Mouse (Mus musculus) heart, embryonic 16.5 days (tissue): Measurements from ENCODE around the gene Tbc1d22b. TPM values are rescaled to one million over a fixed set of nuclear protein-coding genes. Genes with fewer than 3 reads are reported as not detected.

Experiments
- ATAC-seq: fragments of 200-750 bp; cut with Nextera tagmentation; replicated peaks from 2 replicates; pipeline ENCODE4 v1.8.0; 2017; ENCODE audit warnings: moderate number of reproducible peaks; ENCODE audit not compliant: insufficient read depth, low FRiP score; ENCODE audit errors: extremely low read depth
- H3K27ac ChIP-seq: fragments of 300-500 bp; sonication (generic); 2 replicates; pipeline ENCODE4 v1.5.1; 2014; ENCODE audit warnings: mild to moderate bottlenecking, low read length, control low read depth, moderate library complexity
- H3K27me3 ChIP-seq: fragments of 300-500 bp; sonication (generic); 2 replicates; pipeline ENCODE4 v1.6.1; 2014; ENCODE audit warnings: low read length, mixed read lengths; ENCODE audit not compliant: control insufficient read depth, insufficient read depth
- H3K36me3 ChIP-seq: fragments of 300-500 bp; sonication (generic); 2 replicates; pipeline ENCODE4 v1.6.1; 2014; ENCODE audit not compliant: control insufficient read depth, insufficient read depth
- H3K4me1 ChIP-seq: fragments of 300-500 bp; sonication (generic); 2 replicates; pipeline ENCODE4 v1.6.1; 2014; ENCODE audit warnings: low read length, mixed read lengths; ENCODE audit not compliant: control insufficient read depth, insufficient read depth
- H3K4me2 ChIP-seq: fragments of 300-500 bp; sonication (generic); 2 replicates; pipeline ENCODE4 v1.6.1; 2014; ENCODE audit warnings: low read depth, mild to moderate bottlenecking, control low read depth, low read length
- H3K4me3 ChIP-seq: fragments of 300-500 bp; sonication (generic); 2 replicates; pipeline ENCODE4 v1.5.1; 2014; ENCODE audit warnings: mild to moderate bottlenecking, control low read depth, low read length
- H3K9ac ChIP-seq: fragments of 300-500 bp; sonication (generic); 2 replicates; pipeline ENCODE4 v1.6.1; 2014; ENCODE audit warnings: low read length, control low read depth
- H3K9me3 ChIP-seq: fragments of 300-500 bp; sonication (generic); replicated peaks from 2 replicates; pipeline ENCODE4 v1.6.1; 2016; ENCODE audit warnings: low read length; ENCODE audit not compliant: control insufficient read depth
- WGBS: fragments of 180-500 bp; shearing (Covaris S2); extraction: QIAGEN DNeasy Blood & Tissue Kit; methylation state at CpG from one replicate; pipeline ENCODE4 v1.1.7; 2014; 5-methylcytosine and 5-hydroxymethylcytosine counted together
- polyA plus RNA-seq: library from polyadenylated mRNA; unstranded; fragments of >200 nt; fragmentation: Nextera tagmentation; extraction: Ambion mirVana; gene quantifications from 2 replicates; pipeline ENCODE4 v1.2.1, GENCODE M21; 2015

The Tbc1d22b gene
- polyA plus RNA-seq, 1 experiment from 2014 or later, result 9.9 TPM

DNA sequence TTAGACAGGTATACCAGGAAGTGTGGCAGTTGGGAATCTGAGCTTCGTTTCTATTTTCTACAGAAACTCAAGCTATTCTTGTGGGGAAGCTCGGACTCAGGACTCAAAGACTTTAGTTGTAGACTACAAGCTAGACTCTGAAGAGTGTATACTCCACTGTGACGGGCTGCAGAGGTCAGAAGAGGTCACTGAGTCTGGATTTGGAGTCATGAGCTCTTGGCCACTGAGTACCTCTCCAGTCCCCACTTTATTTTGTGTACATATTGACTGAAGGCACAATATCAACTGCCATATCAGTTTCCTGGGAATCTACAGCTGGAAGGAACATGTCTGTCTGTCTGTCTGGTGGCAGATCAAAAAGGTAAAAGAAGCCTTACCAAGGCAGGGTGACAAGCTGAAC lies 69.6 kb downstream of the Tbc1d22b start:
- Histone ChIP-seq H3K4me1 (peaks cover 14% of the 10 kb centered on the region), H3K36me3 (peaks cover 33% of the 10 kb centered on the region), H3K27ac (no peak overlapping the region), H3K4me2 (no peak overlapping the region), H3K4me3 (no peak overlapping the region), H3K27me3 (no peaks in the 10 kb centered on the region), H3K9me3 (no peaks in the 10 kb centered on the region), H3K9ac (no peak overlapping the region)
- WGBS, result 83% methylated on average over 3 of the region's 3 CpGs
- ATAC-seq, result no peak

DNA sequence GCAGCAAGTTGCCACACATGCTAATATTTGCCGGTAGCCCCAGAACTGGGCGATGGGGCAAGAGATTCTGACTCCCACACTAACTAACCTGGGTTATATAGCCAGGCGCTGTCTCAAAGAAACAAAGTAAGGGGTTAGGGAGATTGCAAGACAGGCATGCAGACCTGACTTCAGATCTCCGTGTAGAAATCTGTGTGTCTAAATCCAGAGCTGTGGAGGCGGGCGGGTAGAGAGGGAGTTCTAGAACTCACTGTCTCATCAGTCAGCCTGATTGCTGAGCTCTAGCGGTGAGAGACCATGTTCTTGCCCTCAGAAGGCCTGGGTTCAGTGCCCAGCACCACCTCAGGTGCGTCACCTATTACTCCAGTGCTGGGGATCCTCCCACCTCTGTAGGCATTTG lies 73.9 kb downstream of the Tbc1d22b start:
- ATAC-seq, result no peak
- H3K36me3 ChIP-seq, result peaks cover 51% of the 10 kb centered on the region
- 93% methylated on average over 8 of the region's 8 CpGs for WGBS

DNA sequence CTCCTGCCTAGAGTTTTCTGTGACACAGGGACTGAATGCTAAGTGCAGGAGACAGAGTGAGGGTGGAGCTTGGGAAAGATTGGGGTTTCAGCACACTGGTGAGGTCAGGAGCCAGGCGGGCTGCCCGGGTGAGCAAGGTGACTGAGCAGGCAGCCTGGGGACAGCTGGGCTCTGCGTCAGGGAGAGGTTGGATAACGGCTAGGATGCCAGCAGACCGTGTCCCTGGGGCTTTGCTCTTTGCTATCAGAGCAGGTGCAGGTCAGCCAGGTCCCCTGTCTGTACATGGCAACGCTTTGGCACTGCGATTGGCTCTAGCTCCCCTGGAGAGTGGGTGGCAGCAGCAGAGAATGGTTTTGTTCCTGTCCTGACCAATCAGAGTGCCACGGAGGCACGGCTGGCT lies 77.7 kb downstream of the Tbc1d22b start:
- no peaks in the 10 kb centered on the region for H3K9me3 ChIP-seq
- no peak overlapping the region for H3K9ac ChIP-seq
- H3K27ac ChIP-seq, result no peak overlapping the region
- ATAC-seq, result no peak
- H3K4me2 ChIP-seq, result no peak overlapping the region
- H3K36me3 ChIP-seq, result peaks cover 58% of the 10 kb centered on the region
- H3K4me3 ChIP-seq, result no peak overlapping the region
- no peaks in the 10 kb centered on the region for H3K4me1 ChIP-seq
- H3K27me3 ChIP-seq, result no peaks in the 10 kb centered on the region
- WGBS, result 90% methylated on average over 9 of the region's 9 CpGs

More for the DNA sequence above, 73.9 kb downstream of the Tbc1d22b start:
- H3K9ac ChIP-seq, result no peak overlapping the region
- H3K27me3 ChIP-seq, result no peaks in the 10 kb centered on the region
- no peaks in the 10 kb centered on the region for H3K9me3 ChIP-seq
- no peaks in the 10 kb centered on the region for H3K4me1 ChIP-seq
- no peak overlapping the region for H3K27ac ChIP-seq
- no peak overlapping the region for H3K4me2 ChIP-seq
- no peak overlapping the region for H3K4me3 ChIP-seq

DNA sequence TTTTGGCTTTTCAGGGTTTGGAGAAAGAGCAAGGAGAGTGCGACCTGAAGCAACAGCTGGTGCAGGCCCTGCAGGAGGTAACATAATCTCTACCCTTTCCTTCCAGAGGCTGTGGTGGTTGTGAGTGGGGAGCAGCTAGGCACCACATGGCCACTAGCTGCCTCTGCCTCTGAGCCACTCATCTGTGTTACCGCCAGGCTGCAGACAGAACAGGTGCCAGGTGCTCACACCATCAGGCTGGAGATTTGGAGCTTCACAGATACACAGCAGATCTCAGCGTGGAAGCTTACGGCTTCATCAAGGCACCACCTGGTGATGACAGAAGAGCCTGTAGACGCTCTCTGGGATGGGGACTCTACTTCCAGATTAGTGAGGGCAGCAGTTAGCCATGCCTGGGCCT lies 79.4 kb downstream of the Tbc1d22b start:
- Histone ChIP-seq H3K9ac (no peak overlapping the region), H3K4me3 (no peak overlapping the region), H3K36me3 (peaks cover 46% of the 10 kb centered on the region), H3K4me2 (no peak overlapping the region), H3K9me3 (no peaks in the 10 kb centered on the region), H3K27ac (no peak overlapping the region), H3K27me3 (no peaks in the 10 kb centered on the region), H3K4me1 (no peaks in the 10 kb centered on the region)
- no peak for ATAC-seq
- 65% methylated on average over 5 of the region's 5 CpGs for WGBS

DNA sequence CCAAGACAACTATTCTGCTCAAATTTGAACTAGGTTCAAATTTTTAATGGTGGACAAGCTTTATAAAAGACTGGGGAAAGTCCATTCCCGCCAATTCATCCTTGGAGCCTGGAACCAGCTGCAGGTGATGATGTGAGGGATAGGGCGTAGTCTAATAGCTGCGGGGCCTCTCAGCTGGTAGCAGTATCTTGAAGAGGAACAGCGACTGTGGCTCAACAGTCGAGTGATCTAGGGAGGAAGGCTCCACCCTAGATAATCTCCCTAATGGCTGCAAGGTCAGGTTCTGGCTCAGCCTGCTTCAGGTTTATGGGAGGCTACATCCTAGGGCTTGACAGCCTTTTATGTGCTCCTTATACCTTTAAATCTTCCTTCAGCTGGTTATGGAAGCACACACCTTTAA lies 80.0 kb downstream of the Tbc1d22b start:
- H3K9ac ChIP-seq, result no peak overlapping the region
- H3K27ac ChIP-seq, result no peak overlapping the region
- WGBS, result 64% methylated on average over 5 of the region's 5 CpGs
- H3K9me3 ChIP-seq, result no peaks in the 10 kb centered on the region
- no peak overlapping the region for H3K4me3 ChIP-seq
- ATAC-seq, result no peak
- peaks cover 46% of the 10 kb centered on the region for H3K36me3 ChIP-seq
- no peaks in the 10 kb centered on the region for H3K4me1 ChIP-seq
- H3K27me3 ChIP-seq, result no peaks in the 10 kb centered on the region
- no peak overlapping the region for H3K4me2 ChIP-seq

DNA sequence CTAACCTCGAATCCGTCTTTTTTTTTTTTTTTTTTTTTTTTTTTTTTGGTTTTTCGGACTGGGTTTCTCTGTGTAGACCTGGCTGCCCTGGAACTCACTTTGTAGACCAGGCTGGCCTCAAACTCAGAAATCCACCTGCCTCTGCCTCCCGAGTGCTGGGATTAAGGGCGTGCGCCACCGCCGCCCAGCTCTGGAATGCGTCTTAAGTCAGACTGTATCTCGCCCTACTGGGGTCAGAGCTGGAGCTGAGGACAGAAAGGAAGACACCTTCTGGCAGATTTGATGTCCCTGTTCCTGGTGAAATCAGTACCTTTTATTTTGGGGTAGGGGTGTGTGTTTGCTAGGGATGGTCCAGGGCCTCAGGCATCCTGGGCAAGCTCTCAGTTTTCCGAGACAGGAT lies 82.7 kb downstream of the Tbc1d22b start:
- Histone ChIP-seq H3K27me3 (no peaks in the 10 kb centered on the region), H3K4me1 (peaks cover 4% of the 10 kb centered on the region), H3K4me2 (no peak overlapping the region), H3K4me3 (no peak overlapping the region), H3K36me3 (peaks cover 52% of the 10 kb centered on the region), H3K27ac (no peak overlapping the region), H3K9me3 (no peaks in the 10 kb centered on the region), H3K9ac (no peak overlapping the region)
- no peak for ATAC-seq
- WGBS, result 90% methylated on average over 11 of the region's 11 CpGs

DNA sequence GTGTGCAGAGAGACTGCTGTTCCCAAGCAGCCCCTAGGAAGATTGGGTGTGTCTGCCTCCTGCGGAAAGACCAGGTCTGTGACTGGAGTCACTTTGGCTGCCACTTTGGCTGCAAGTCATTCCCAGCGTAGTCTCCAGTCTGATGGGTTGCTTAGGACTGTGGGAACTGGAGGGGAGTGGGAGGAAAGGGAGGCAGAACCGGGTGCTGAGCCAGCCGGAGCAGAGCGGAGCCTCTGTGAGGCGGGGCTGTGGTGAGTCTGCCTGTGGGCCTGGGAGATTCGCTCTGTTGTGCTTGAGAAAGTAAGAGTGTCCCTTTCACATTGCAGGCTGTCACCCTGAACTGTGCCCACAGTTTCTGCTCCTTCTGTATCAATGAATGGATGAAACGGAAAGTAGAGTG lies 85.9 kb downstream of the Tbc1d22b start:
- Histone ChIP-seq H3K27me3 (no peaks in the 10 kb centered on the region), H3K4me2 (no peak overlapping the region), H3K4me3 (no peak overlapping the region), H3K27ac (no peak overlapping the region), H3K36me3 (peaks cover 35% of the 10 kb centered on the region), H3K4me1 (peaks cover 9% of the 10 kb centered on the region), H3K9ac (no peak overlapping the region), H3K9me3 (no peaks in the 10 kb centered on the region)
- no peak for ATAC-seq
- WGBS, result 79% methylated on average over 8 of the region's 8 CpGs

DNA sequence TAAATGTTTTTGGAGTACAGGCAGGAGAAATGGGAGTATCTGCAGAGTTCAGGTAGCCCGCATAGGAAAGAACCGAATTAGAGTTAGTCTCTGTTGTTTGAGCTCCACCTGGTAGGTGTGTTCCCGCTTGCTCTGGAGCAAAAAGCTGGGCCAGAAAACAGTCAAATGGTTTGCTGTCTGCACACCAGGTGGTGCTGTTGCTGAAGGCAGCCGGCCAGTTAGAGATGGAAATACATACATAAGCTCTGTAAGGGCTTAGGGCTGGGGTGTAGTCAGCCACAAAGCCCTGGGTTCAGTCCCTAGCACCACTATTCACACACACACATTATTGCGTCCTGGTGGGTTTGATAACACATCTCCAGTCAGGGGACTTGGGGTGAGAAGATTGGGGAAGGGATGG lies 86.5 kb downstream of the Tbc1d22b start:
- peaks cover 35% of the 10 kb centered on the region for H3K36me3 ChIP-seq
- no peak for ATAC-seq
- no peaks in the 10 kb centered on the region for H3K27me3 ChIP-seq
- H3K9ac ChIP-seq, result no peak overlapping the region
- peaks cover 9% of the 10 kb centered on the region for H3K4me1 ChIP-seq
- H3K4me2 ChIP-seq, result no peak overlapping the region
- 66% methylated on average over 5 of the region's 5 CpGs for WGBS
- H3K9me3 ChIP-seq, result no peaks in the 10 kb centered on the region
- no peak overlapping the region for H3K27ac ChIP-seq
- H3K4me3 ChIP-seq, result no peak overlapping the region

DNA sequence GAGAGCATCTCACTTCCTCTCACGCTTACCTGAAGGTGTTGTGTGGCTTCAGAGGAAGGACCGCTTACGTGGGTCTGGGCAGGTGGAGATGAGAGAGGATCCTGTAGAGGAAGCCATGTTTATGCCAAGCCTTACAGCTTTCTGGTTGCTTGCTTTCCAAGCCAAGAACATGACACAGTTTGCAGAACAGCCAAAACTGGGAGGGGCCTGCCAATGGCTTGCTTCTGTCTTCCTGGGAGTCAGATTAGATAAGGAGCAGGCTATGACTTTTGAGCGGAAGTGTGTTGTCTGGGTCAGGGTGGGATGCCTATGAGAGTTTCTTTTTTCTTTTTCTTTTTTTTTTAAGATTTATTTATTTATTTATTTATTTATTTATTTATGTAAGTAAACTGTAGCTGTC lies 87.8 kb downstream of the Tbc1d22b start:
- H3K4me3 ChIP-seq, result no peak overlapping the region
- H3K27ac ChIP-seq, result no peak overlapping the region
- H3K4me2 ChIP-seq, result no peak overlapping the region
- peaks cover 32% of the 10 kb centered on the region for H3K36me3 ChIP-seq
- 78% methylated on average over 4 of the region's 4 CpGs for WGBS
- H3K9ac ChIP-seq, result no peak overlapping the region
- ATAC-seq, result no peak
- H3K4me1 ChIP-seq, result peaks cover 9% of the 10 kb centered on the region
- H3K27me3 ChIP-seq, result no peaks in the 10 kb centered on the region
- no peaks in the 10 kb centered on the region for H3K9me3 ChIP-seq

DNA sequence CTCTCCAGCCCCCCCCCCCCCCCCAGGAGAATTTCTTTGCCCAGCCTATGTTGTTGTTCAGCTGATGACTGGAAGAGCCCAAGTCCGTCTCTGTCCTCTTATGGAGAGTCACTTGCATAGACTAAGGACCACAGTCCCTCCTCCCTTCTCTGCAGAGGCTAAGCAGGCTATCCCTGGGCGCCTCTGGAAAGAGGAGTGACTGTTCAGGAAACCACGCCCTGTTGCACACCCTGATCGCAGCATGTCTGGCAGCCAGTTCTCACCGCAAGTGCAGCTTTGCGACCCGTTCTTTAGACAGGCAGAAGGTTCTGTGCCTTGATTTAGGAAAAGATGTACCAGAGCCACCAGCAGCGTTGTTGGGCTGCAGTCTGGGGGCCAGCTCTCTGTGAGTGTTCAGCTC lies 88.3 kb downstream of the Tbc1d22b start:
- 64% methylated on average over 8 of the region's 8 CpGs for WGBS
- Histone ChIP-seq H3K4me1 (peaks cover 9% of the 10 kb centered on the region), H3K27me3 (no peaks in the 10 kb centered on the region), H3K36me3 (peaks cover 29% of the 10 kb centered on the region), H3K4me2 (no peak overlapping the region), H3K9me3 (no peaks in the 10 kb centered on the region), H3K9ac (no peak overlapping the region), H3K4me3 (no peak overlapping the region), H3K27ac (no peak overlapping the region)
- no peak for ATAC-seq
